Mouse (Mus musculus): ENCODE data around the gene Kif17. TPM values are rescaled to one million over a fixed set of nuclear protein-coding genes. Genes with fewer than 3 reads are reported as not detected.

Kif17 gene
- polyA plus RNA-seq, 1 experiment from 2014 or later, result not detected

- H3K36me3 ChIP-seq (ENCODE audit: control insufficient read depth, insufficient read depth, low read length), result no peaks in the 10 kb centered on the region
- no peaks in the 10 kb centered on the region for H3K9me3 ChIP-seq (ENCODE audit: control insufficient read depth, low read length)
- H3K4me2 ChIP-seq (ENCODE audit: low read depth, low read length, severe bottlenecking), result no peak overlapping the region
- H3K27ac ChIP-seq (ENCODE audit: low read depth, low read length), result no peak overlapping the region
- DNase-seq (ENCODE audit: low spot score), result no peak
- ATAC-seq (replicated peaks; ENCODE audit: low FRiP score), result no peak
- H3K27me3 ChIP-seq (ENCODE audit: control insufficient read depth, insufficient read depth, low read length), result no peaks in the 10 kb centered on the region
- no peaks in the 10 kb centered on the region for H3K4me1 ChIP-seq (replicated peaks; ENCODE audit: control insufficient read depth, insufficient read depth, low read length)
- 81% methylated on average over 7 of the region's 7 CpGs for WGBS
- H3K9ac ChIP-seq (ENCODE audit: low read length), result no peak overlapping the region
- no peak overlapping the region for H3K4me3 ChIP-seq (ENCODE audit: low read depth, low read length)
Measured at GRCm38 (mm10) chr4:138278346-138278745, 28.1 kb downstream of the Kif17 start.

- H3K4me3 ChIP-seq (ENCODE audit: low read depth, low read length), result no peak overlapping the region
- H3K27ac ChIP-seq (ENCODE audit: low read depth, low read length), result no peak overlapping the region
- 19% methylated on average over 4 of the region's 4 CpGs for WGBS
- no peaks in the 10 kb centered on the region for H3K9me3 ChIP-seq (ENCODE audit: control insufficient read depth, low read length)
- no peaks in the 10 kb centered on the region for H3K36me3 ChIP-seq (ENCODE audit: control insufficient read depth, insufficient read depth, low read length)
- H3K4me1 ChIP-seq (replicated peaks; ENCODE audit: control insufficient read depth, insufficient read depth, low read length), result no peaks in the 10 kb centered on the region
- no peak overlapping the region for H3K9ac ChIP-seq (ENCODE audit: low read length)
- peak; percentile 76 for DNase-seq (ENCODE audit: low spot score)
- H3K27me3 ChIP-seq (ENCODE audit: control insufficient read depth, insufficient read depth, low read length), result no peaks in the 10 kb centered on the region
- no peak overlapping the region for H3K4me2 ChIP-seq (ENCODE audit: low read depth, low read length, severe bottlenecking)
- ATAC-seq (replicated peaks; ENCODE audit: low FRiP score), result no peak
Measured at GRCm38 (mm10) chr4:138282834-138283233, 32.6 kb downstream of the Kif17 start.

- WGBS, result 89% methylated on average over 12 of the region's 12 CpGs
- Histone ChIP-seq H3K27ac (ENCODE audit: low read depth, low read length) (no peak overlapping the region), H3K4me2 (ENCODE audit: low read depth, low read length, severe bottlenecking) (no peak overlapping the region), H3K36me3 (ENCODE audit: control insufficient read depth, insufficient read depth, low read length) (no peaks in the 10 kb centered on the region), H3K4me1 (replicated peaks; ENCODE audit: control insufficient read depth, insufficient read depth, low read length) (no peaks in the 10 kb centered on the region), H3K9me3 (ENCODE audit: control insufficient read depth, low read length) (no peaks in the 10 kb centered on the region), H3K9ac (ENCODE audit: low read length) (no peak overlapping the region), H3K27me3 (ENCODE audit: control insufficient read depth, insufficient read depth, low read length) (no peaks in the 10 kb centered on the region), H3K4me3 (ENCODE audit: low read depth, low read length) (no peak overlapping the region)
- no peak for ATAC-seq (replicated peaks; ENCODE audit: low FRiP score)
- DNase-seq (ENCODE audit: low spot score), result no peak
Measured at GRCm38 (mm10) chr4:138286411-138286810, 36.2 kb downstream of the Kif17 start.

GRCm38 (mm10) chr4:138288691-138289090 lies 38.5 kb downstream of the Kif17 start:
- 84% methylated on average over 7 of the region's 7 CpGs for WGBS
- Histone ChIP-seq H3K27me3 (ENCODE audit: control insufficient read depth, insufficient read depth, low read length) (no peaks in the 10 kb centered on the region), H3K9me3 (ENCODE audit: control insufficient read depth, low read length) (no peaks in the 10 kb centered on the region), H3K27ac (ENCODE audit: low read depth, low read length) (no peak overlapping the region), H3K4me3 (ENCODE audit: low read depth, low read length) (no peak overlapping the region), H3K36me3 (ENCODE audit: control insufficient read depth, insufficient read depth, low read length) (no peaks in the 10 kb centered on the region), H3K9ac (ENCODE audit: low read length) (no peak overlapping the region), H3K4me2 (ENCODE audit: low read depth, low read length, severe bottlenecking) (no peak overlapping the region), H3K4me1 (replicated peaks; ENCODE audit: control insufficient read depth, insufficient read depth, low read length) (no peaks in the 10 kb centered on the region)
- ATAC-seq (replicated peaks; ENCODE audit: low FRiP score), result no peak
- no peak for DNase-seq (ENCODE audit: low spot score)

GRCm38 (mm10) chr4:138292028-138292427 lies 41.8 kb downstream of the Kif17 start:
- no peak for DNase-seq (ENCODE audit: low spot score)
- Histone ChIP-seq H3K36me3 (ENCODE audit: control insufficient read depth, insufficient read depth, low read length) (no peaks in the 10 kb centered on the region), H3K9me3 (ENCODE audit: control insufficient read depth, low read length) (no peaks in the 10 kb centered on the region), H3K4me1 (replicated peaks; ENCODE audit: control insufficient read depth, insufficient read depth, low read length) (no peaks in the 10 kb centered on the region), H3K9ac (ENCODE audit: low read length) (no peak overlapping the region), H3K27ac (ENCODE audit: low read depth, low read length) (no peak overlapping the region), H3K4me2 (ENCODE audit: low read depth, low read length, severe bottlenecking) (no peak overlapping the region), H3K27me3 (ENCODE audit: control insufficient read depth, insufficient read depth, low read length) (no peaks in the 10 kb centered on the region), H3K4me3 (ENCODE audit: low read depth, low read length) (no peak overlapping the region)
- WGBS, result 91% methylated on average over 13 of the region's 13 CpGs
- no peak for ATAC-seq (replicated peaks; ENCODE audit: low FRiP score)

GRCm38 (mm10) chr4:138293261-138293948 lies 43.2 kb downstream of the Kif17 start:
- Histone ChIP-seq H3K27me3 (ENCODE audit: control insufficient read depth, insufficient read depth, low read length) (no peaks in the 10 kb centered on the region), H3K4me1 (replicated peaks; ENCODE audit: control insufficient read depth, insufficient read depth, low read length) (no peaks in the 10 kb centered on the region), H3K4me2 (ENCODE audit: low read depth, low read length, severe bottlenecking) (no peak overlapping the region), H3K9ac (ENCODE audit: low read length) (no peak overlapping the region), H3K9me3 (ENCODE audit: control insufficient read depth, low read length) (no peaks in the 10 kb centered on the region), H3K36me3 (ENCODE audit: control insufficient read depth, insufficient read depth, low read length) (no peaks in the 10 kb centered on the region), H3K4me3 (ENCODE audit: low read depth, low read length) (no peak overlapping the region), H3K27ac (ENCODE audit: low read depth, low read length) (no peak overlapping the region)
- WGBS, result 84% methylated on average over 18 of the region's 18 CpGs
- DNase-seq (ENCODE audit: low spot score) (no peak), ATAC-seq (replicated peaks; ENCODE audit: low FRiP score) (no peak)

- no peaks in the 10 kb centered on the region for H3K27me3 ChIP-seq (ENCODE audit: control insufficient read depth, insufficient read depth, low read length)
- no peaks in the 10 kb centered on the region for H3K4me1 ChIP-seq (replicated peaks; ENCODE audit: control insufficient read depth, insufficient read depth, low read length)
- no peaks in the 10 kb centered on the region for H3K9me3 ChIP-seq (ENCODE audit: control insufficient read depth, low read length)
- H3K36me3 ChIP-seq (ENCODE audit: control insufficient read depth, insufficient read depth, low read length), result no peaks in the 10 kb centered on the region
- H3K4me3 ChIP-seq (ENCODE audit: low read depth, low read length), result no peak overlapping the region
- H3K9ac ChIP-seq (ENCODE audit: low read length), result no peak overlapping the region
- no peak overlapping the region for H3K4me2 ChIP-seq (ENCODE audit: low read depth, low read length, severe bottlenecking)
- H3K27ac ChIP-seq (ENCODE audit: low read depth, low read length), result no peak overlapping the region
- 77% methylated on average over 11 of the region's 14 CpGs for WGBS
- ATAC-seq (replicated peaks; ENCODE audit: low FRiP score) (no peak), DNase-seq (ENCODE audit: low spot score) (no peak)
Measured at GRCm38 (mm10) chr4:138293949-138294550, 43.8 kb downstream of the Kif17 start.

GRCm38 (mm10) chr4:138301271-138301780 lies 51.1 kb downstream of the Kif17 start:
- H3K9ac ChIP-seq (ENCODE audit: low read length), result no peak overlapping the region
- WGBS, result 88% methylated on average over 10 of the region's 10 CpGs
- ATAC-seq (replicated peaks; ENCODE audit: low FRiP score), result no peak

GRCm38 (mm10) chr4:138303011-138303410 lies 52.8 kb downstream of the Kif17 start:
- ATAC-seq (replicated peaks; ENCODE audit: low FRiP score) (no peak), DNase-seq (ENCODE audit: low spot score) (no peak)
- WGBS, result 90% methylated on average over 3 of the region's 3 CpGs
- Histone ChIP-seq H3K9me3 (ENCODE audit: control insufficient read depth, low read length) (no peaks in the 10 kb centered on the region), H3K4me2 (ENCODE audit: low read depth, low read length, severe bottlenecking) (no peak overlapping the region), H3K4me3 (ENCODE audit: low read depth, low read length) (no peak overlapping the region), H3K4me1 (replicated peaks; ENCODE audit: control insufficient read depth, insufficient read depth, low read length) (peaks cover 8% of the 10 kb centered on the region), H3K36me3 (ENCODE audit: control insufficient read depth, insufficient read depth, low read length) (no peaks in the 10 kb centered on the region), H3K9ac (ENCODE audit: low read length) (no peak overlapping the region), H3K27me3 (ENCODE audit: control insufficient read depth, insufficient read depth, low read length) (no peaks in the 10 kb centered on the region), H3K27ac (ENCODE audit: low read depth, low read length) (no peak overlapping the region)

More at GRCm38 (mm10) chr4:138301271-138301780, 51.1 kb downstream of the Kif17 start:
- H3K4me2 ChIP-seq (ENCODE audit: low read depth, low read length, severe bottlenecking), result no peak overlapping the region
- H3K4me3 ChIP-seq (ENCODE audit: low read depth, low read length), result no peak overlapping the region
- no peaks in the 10 kb centered on the region for H3K36me3 ChIP-seq (ENCODE audit: control insufficient read depth, insufficient read depth, low read length)
- H3K27me3 ChIP-seq (ENCODE audit: control insufficient read depth, insufficient read depth, low read length), result no peaks in the 10 kb centered on the region
- peaks cover 8% of the 10 kb centered on the region for H3K4me1 ChIP-seq (replicated peaks; ENCODE audit: control insufficient read depth, insufficient read depth, low read length)
- DNase-seq (ENCODE audit: low spot score), result no peak
- H3K27ac ChIP-seq (ENCODE audit: low read depth, low read length), result no peak overlapping the region
- H3K9me3 ChIP-seq (ENCODE audit: control insufficient read depth, low read length), result no peaks in the 10 kb centered on the region

All from forebrain, embryonic 11.5 days (tissue).